Mouse (Mus musculus): ENCODE data around the gene Gpatch2. TPM values are rescaled to one million over a fixed set of nuclear protein-coding genes. Genes with fewer than 3 reads are reported as not detected.

Gpatch2 gene
- polyA plus RNA-seq, 1 experiment = 9.9 TPM

DNA sequence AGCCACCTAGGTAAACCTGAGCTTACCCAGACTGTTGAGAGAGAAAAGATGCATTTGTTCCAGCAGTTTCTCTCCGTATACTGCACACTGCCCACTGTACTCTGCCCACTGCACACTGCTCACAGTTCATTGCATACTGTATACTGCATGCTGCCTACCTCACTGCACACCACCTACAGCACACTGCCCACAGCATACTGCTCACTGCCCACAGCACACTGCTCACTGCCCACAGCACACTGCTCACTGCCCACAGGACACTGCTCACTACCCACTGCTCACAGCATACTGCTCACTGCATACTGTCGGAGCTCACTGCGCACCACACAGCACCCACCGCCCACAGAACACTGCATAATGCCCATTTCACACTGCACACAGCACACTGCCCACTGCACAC, 159.1 kb downstream of the Gpatch2 start:
- WGBS = 96% methylated on average over 4 of the region's 4 CpGs
- DNase-seq = no peak
- no peak overlapping the region for H3K4me3 ChIP-seq (replicated peaks; ENCODE audit: extremely low read depth, low read depth, low read length)
- TF ChIP-seq CTCF (IDR thresholded peaks at IDR 0.05; ENCODE audit: insufficient read depth, low read length) = no peak
- no peaks in the 10 kb centered on the region for H3K4me1 ChIP-seq (ENCODE audit: control insufficient read depth, insufficient read depth, low read length)

DNA sequence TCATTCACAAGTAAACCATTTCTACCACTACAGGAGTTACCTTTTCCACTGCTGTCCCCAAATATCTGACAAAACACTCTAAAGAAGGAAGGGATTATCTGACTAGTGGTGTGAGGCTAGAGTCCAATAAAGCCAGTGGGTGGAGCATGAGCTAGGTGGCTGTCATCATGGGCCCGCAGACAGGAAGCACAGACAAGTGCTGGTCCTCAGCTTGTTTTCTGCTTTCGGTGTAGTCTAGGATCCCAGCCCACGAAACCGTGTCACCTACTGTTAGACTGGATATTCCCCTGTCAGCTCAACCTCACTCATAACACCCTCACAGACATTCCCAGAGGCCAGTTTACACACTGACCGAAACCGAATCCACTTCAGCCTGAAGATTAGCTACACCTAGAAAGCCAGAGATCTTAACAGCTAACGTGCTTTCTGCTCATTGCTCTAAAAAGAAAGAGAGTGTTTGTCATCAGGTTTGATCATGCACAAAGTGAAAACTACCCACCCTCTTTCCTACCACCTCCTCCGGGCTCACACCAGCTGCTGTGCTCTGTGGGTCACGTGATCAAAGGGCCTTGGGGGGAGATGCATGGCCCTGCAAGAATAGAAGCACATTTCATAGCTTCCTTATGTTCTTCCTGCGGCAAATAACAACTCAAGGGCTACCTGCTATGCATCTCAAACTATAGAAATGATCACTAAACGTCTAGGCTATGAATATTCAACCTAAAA, 161.8 kb downstream of the Gpatch2 start:
- DNase-seq = no peak
- TF ChIP-seq POLR2A (IDR thresholded peaks at IDR 0.05; ENCODE audit: borderline replicate concordance, extremely low read depth, low read depth, low read length) = no peak
- TF ChIP-seq CTCF (IDR thresholded peaks at IDR 0.05; ENCODE audit: insufficient read depth, low read length) = no peak
- no peaks in the 10 kb centered on the region for H3K4me1 ChIP-seq (ENCODE audit: control insufficient read depth, insufficient read depth, low read length)
- H3K4me3 ChIP-seq (replicated peaks; ENCODE audit: extremely low read depth, low read depth, low read length) = no peak overlapping the region
- 67% methylated on average over 11 of the region's 11 CpGs for WGBS

- 69% methylated on average over 14 of the region's 14 CpGs for WGBS
- Histone ChIP-seq H3K4me1 (ENCODE audit: control insufficient read depth, insufficient read depth, low read length) (no peaks in the 10 kb centered on the region), H3K4me3 (replicated peaks; ENCODE audit: extremely low read depth, low read depth, low read length) (no peak overlapping the region)
- TF ChIP-seq POLR2A (IDR thresholded peaks at IDR 0.05; ENCODE audit: borderline replicate concordance, extremely low read depth, low read depth, low read length) = no peak
- TF ChIP-seq CTCF (IDR thresholded peaks at IDR 0.05; ENCODE audit: insufficient read depth, low read length) = no peak
- DNase-seq = no peak
Measured at GRCm38 (mm10) chr1:187377865-187378524, 162.7 kb downstream of the Gpatch2 start.

- no peak for TF ChIP-seq POLR2A (IDR thresholded peaks at IDR 0.05; ENCODE audit: borderline replicate concordance, extremely low read depth, low read depth, low read length)
- TF ChIP-seq CTCF (IDR thresholded peaks at IDR 0.05; ENCODE audit: insufficient read depth, low read length) = no peak
- DNase-seq = no peak
- no peak overlapping the region for H3K4me3 ChIP-seq (replicated peaks; ENCODE audit: extremely low read depth, low read depth, low read length)
- no peaks in the 10 kb centered on the region for H3K4me1 ChIP-seq (ENCODE audit: control insufficient read depth, insufficient read depth, low read length)
- WGBS = 51% methylated on average over 4 of the region's 4 CpGs
Measured at GRCm38 (mm10) chr1:187389476-187389875, 174.2 kb downstream of the Gpatch2 start.

DNA sequence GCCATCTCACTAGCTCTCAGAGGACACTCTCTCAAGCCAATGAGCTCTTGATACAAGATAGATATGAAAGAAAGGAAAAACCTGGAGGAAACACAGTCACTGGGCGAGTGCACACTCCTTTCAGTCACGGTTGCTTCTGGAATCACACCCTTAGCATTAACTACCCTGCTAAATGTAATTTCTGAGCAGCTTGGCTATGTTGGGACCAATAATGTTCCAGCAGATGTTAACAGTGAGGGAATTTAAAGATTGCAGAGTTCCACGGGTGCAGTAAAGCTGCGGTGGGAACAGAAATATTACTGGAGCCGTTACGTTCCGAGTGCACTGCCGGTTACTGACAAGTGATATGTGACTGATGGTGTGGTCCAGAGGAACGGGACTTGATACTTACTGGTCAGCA, 185.5 kb downstream of the Gpatch2 start:
- Histone ChIP-seq H3K4me3 (replicated peaks; ENCODE audit: extremely low read depth, low read depth, low read length) (no peak overlapping the region), H3K4me1 (ENCODE audit: control insufficient read depth, insufficient read depth, low read length) (no peaks in the 10 kb centered on the region)
- no peak for TF ChIP-seq CTCF (IDR thresholded peaks at IDR 0.05; ENCODE audit: insufficient read depth, low read length)
- DNase-seq = no peak
- WGBS = 70% methylated on average over 9 of the region's 9 CpGs

Other genes starting within 250 kb of the Gpatch2 start
- gene D1Pas1, start 248.1 kb upstream of the Gpatch2 start, polyA plus RNA-seq (2012; rRNA removed) = not detected in 2 replicates
- gene Spata17, start within 50 bp of the Gpatch2 start, polyA plus RNA-seq (2012; rRNA removed) = 2.5 and 2.8 TPM in 2 replicates

Data from lung, adult 2 months (tissue).